ENCODE assay signal across 7 mouse cellular contexts in genomic region chr10:116018480-116018891, GRCm38 (mm10). TPM values are rescaled to one million over a fixed set of nuclear protein-coding genes. Genes with fewer than 3 reads are reported as not detected.
DNase-seq lines count a peak whose midpoint lies in the region; ATAC-seq and TF ChIP-seq lines count a peak whose summit lies in the region.

No protein-coding gene starts in this region.

- ATAC-seq in forebrain, embryonic 13.5 days = peak; percentile 83
- ATAC-seq in limb, embryonic 12.5 days (ENCODE audit: insufficient number of reproducible peaks, insufficient read depth, low FRiP score, low TSS enrichment, low read depth) = peak; percentile 79; the same call in 1 of the 2 replicates

- no peak overlapping the region for H3K27ac ChIP-seq in liver, adult 2 months (replicated peaks; ENCODE audit: insufficient read depth, low read depth, low read length)
- H3K27ac ChIP-seq in forebrain, embryonic 13.5 days = 0 out of 2 replicates have a peak overlapping the region, but pooled peaks have one; percentile 25
- H3K27ac ChIP-seq in limb, embryonic 12.5 days = no peak overlapping the region
- H3K27ac ChIP-seq in small intestine, adult 2 months (ENCODE audit: insufficient read depth, low read depth, low read length) = no peak overlapping the region

- TF ChIP-seq POLR2A in liver, adult 2 months (IDR thresholded peaks at IDR 0.05; ENCODE audit: extremely low read depth, insufficient read depth, low read length) = no peak
- no peak for TF ChIP-seq POLR2A in small intestine, adult 2 months (IDR thresholded peaks at IDR 0.05; ENCODE audit: low read depth, low read length)

- H3K9ac ChIP-seq in liver, adult 2 months (ENCODE audit: low read depth, low read length) = no peak overlapping the region
- H3K9ac ChIP-seq in forebrain, embryonic 13.5 days = peak overlapping the region; percentile 70
- H3K9ac ChIP-seq in limb, embryonic 12.5 days (replicated peaks) = no peak overlapping the region

- DNase-seq in liver, adult 2 months (ENCODE audit: extremely low read depth, low read depth, low spot score) = no peak
- DNase-seq in liver = no peak
- DNase-seq in layer of hippocampus, postnatal 36 days = no peak
- DNase-seq in cerebellum, adult 8-10 months = no peak

- 4% methylated on average over 17 of the region's 17 CpGs for WGBS in liver, adult 2 months
- under 1% methylated on average over 17 of the region's 17 CpGs for WGBS in forebrain, embryonic 13.5 days
- WGBS in limb, embryonic 12.5 days = 2% methylated on average over 17 of the region's 17 CpGs
- 3% methylated on average over 17 of the region's 17 CpGs for WGBS in small intestine, adult 2 months

- H3K27me3 ChIP-seq in liver, adult 2 months (ENCODE audit: control insufficient read depth, insufficient read depth, low read length) = peaks cover 11% of the 10 kb centered on the region
- H3K27me3 ChIP-seq in forebrain, embryonic 13.5 days = no peaks in the 10 kb centered on the region
- peaks cover 20% of the 10 kb centered on the region for H3K27me3 ChIP-seq in limb, embryonic 12.5 days
- H3K27me3 ChIP-seq in small intestine, adult 2 months (ENCODE audit: control insufficient read depth, insufficient read depth, low read length) = peaks cover 12% of the 10 kb centered on the region; the same call in 1 of the 2 replicates

- no peaks in the 10 kb centered on the region for H3K9me3 ChIP-seq in forebrain, embryonic 13.5 days (replicated peaks)
- no peaks in the 10 kb centered on the region for H3K9me3 ChIP-seq in limb, embryonic 12.5 days

- H3K36me3 ChIP-seq in liver, adult 2 months (ENCODE audit: control insufficient read depth, insufficient read depth, low read length) = no peaks in the 10 kb centered on the region
- no peaks in the 10 kb centered on the region for H3K36me3 ChIP-seq in forebrain, embryonic 13.5 days (ENCODE audit: poor library complexity, severe bottlenecking)
- no peaks in the 10 kb centered on the region for H3K36me3 ChIP-seq in limb, embryonic 12.5 days
- no peaks in the 10 kb centered on the region for H3K36me3 ChIP-seq in small intestine, adult 2 months (ENCODE audit: control insufficient read depth, insufficient read depth, low read length)

- peaks cover 4% of the 10 kb centered on the region; the same call in 1 of the 2 replicates for H3K4me1 ChIP-seq in liver, adult 2 months (ENCODE audit: control insufficient read depth, insufficient read depth, low read length)
- peaks cover 17% of the 10 kb centered on the region for H3K4me1 ChIP-seq in forebrain, embryonic 13.5 days
- 0 out of 2 replicates have a peak, but pooled peaks cover 15% of the 10 kb centered on the region for H3K4me1 ChIP-seq in limb, embryonic 12.5 days (replicated peaks)
- H3K4me1 ChIP-seq in small intestine, adult 2 months (ENCODE audit: control insufficient read depth, insufficient read depth, insufficient read length, low read length) = no peaks in the 10 kb centered on the region

- peak overlapping the region; percentile 89 for H3K4me2 ChIP-seq in forebrain, embryonic 13.5 days
- peak overlapping the region; percentile 63 for H3K4me2 ChIP-seq in limb, embryonic 12.5 days

- TF ChIP-seq CTCF in liver, adult 2 months (IDR thresholded peaks at IDR 0.05; ENCODE audit: low read depth, low read length) = no peak
- no peak for TF ChIP-seq CTCF in small intestine, adult 2 months (IDR thresholded peaks at IDR 0.05; ENCODE audit: extremely low read depth, insufficient read length, insufficient replicate concordance, low read depth, low read length)

- peak overlapping the region; percentile 13; the same call in 1 of the 2 replicates for H3K4me3 ChIP-seq in liver, adult 2 months (ENCODE audit: insufficient read depth, low read depth, low read length)
- peak overlapping the region; percentile 60 for H3K4me3 ChIP-seq in forebrain, embryonic 13.5 days
- H3K4me3 ChIP-seq in limb, embryonic 12.5 days (replicated peaks) = peak overlapping the region; percentile 39
- peak overlapping the region; percentile 36 for H3K4me3 ChIP-seq in small intestine, adult 2 months (ENCODE audit: low read depth, low read length)

- H3K79me2 ChIP-seq in liver, adult 2 months (ENCODE audit: control insufficient read depth, insufficient read depth, low read length) = no peaks in the 10 kb centered on the region

RNA-seq across cellular contexts. Expression of gene Ptprr, which starts 0.5 kb away (rescaled TPM):
- 0.09 TPM in 1 of 2 replicates, not detected in the other for total RNA-seq in liver, adult 2 months (2014; rRNA removed)
- not detected in 2 replicates for polyA plus RNA-seq in liver, adult 2 months (2012; rRNA removed)
- polyA plus RNA-seq in forebrain, embryonic 13.5 days (2015; fragmentation: Nextera tagmentation; extraction: Ambion mirVana) = 1.9 and 3.4 TPM in 2 replicates
- polyA plus RNA-seq in limb, embryonic 12.5 days (2016; fragmentation: Nextera tagmentation; extraction: Ambion mirVana) = 0.22 and 0.92 TPM in 2 replicates
- 9.4 and 29.9 TPM in 2 replicates for polyA plus RNA-seq in small intestine, adult 2 months (2012; rRNA removed)
- 10 to 100 TPM; 16.1 to 18.8 TPM for total RNA-seq in layer of hippocampus, postnatal 36 days (2021)
